9 mouse cellular contexts compared by ENCODE assay signal in genomic region chr13:59289127-59289526, GRCm38 (mm10).
A peak's percentile ranks its signal among the peaks of the same experiment; 100 is the strongest.
DNase-seq lines count a peak whose midpoint lies in the region; ATAC-seq and TF ChIP-seq lines count a peak whose summit lies in the region.
"Had no signal": no experiment of that assay in that cellular context is flagged by ENCODE, and none has a peak within 500 bp of the region (broad histone marks: within the 10 kb centered on the region; RNA-seq: fewer than 3 reads in every experiment).

No protein-coding gene starts in this region.

- no peak for DNase-seq in kidney, adult 2 months
- DNase-seq in kidney, postnatal 36 days: no peak
- DNase-seq in embryonic facial prominence, embryonic 14.5 days (ENCODE audit: low spot score): peak; percentile 34
- DNase-seq in yolk sac, embryonic 10.5 days (ENCODE audit: low spot score): no peak
- no peak for DNase-seq in urinary bladder, postnatal 25 days (ENCODE audit: low spot score)

- H3K36me3 ChIP-seq in kidney, adult 2 months (ENCODE audit: control insufficient read depth, insufficient read depth, low read length): no peaks in the 10 kb centered on the region
- H3K36me3 ChIP-seq in embryonic facial prominence, embryonic 14.5 days (ENCODE audit: control insufficient read depth, insufficient read depth, low read length): no peaks in the 10 kb centered on the region
- no peaks in the 10 kb centered on the region for H3K36me3 ChIP-seq in hindbrain, embryonic 16.5 days (ENCODE audit: control insufficient read depth, insufficient read depth, low read length)
- H3K36me3 ChIP-seq in neural tube, embryonic 14.5 days (ENCODE audit: control insufficient read depth, insufficient read depth, low read length): no peaks in the 10 kb centered on the region
- H3K36me3 ChIP-seq in intestine, embryonic 15.5 days: no peaks in the 10 kb centered on the region

- 35% methylated on average over 11 of the region's 11 CpGs for WGBS in kidney, adult 2 months
- 73% methylated on average over 11 of the region's 11 CpGs for WGBS in embryonic facial prominence, embryonic 14.5 days
- WGBS in hindbrain, embryonic 16.5 days: 62% methylated on average over 11 of the region's 11 CpGs
- WGBS in neural tube, embryonic 14.5 days: 57% methylated on average over 11 of the region's 11 CpGs
- WGBS in intestine, embryonic 15.5 days: 77% methylated on average over 11 of the region's 11 CpGs

- TF ChIP-seq CTCF in kidney, adult 2 months (conservative IDR thresholded peaks at IDR 0.05; ENCODE audit: insufficient read depth, insufficient read length, low read depth, low read length): 0 out of 2 replicates have a peak, but pooled peaks have one; percentile 14

- no peak overlapping the region for H3K4me2 ChIP-seq in embryonic facial prominence, embryonic 14.5 days (ENCODE audit: low read depth, low read length)
- H3K4me2 ChIP-seq in hindbrain, embryonic 16.5 days (ENCODE audit: low read length): no peak overlapping the region
- H3K4me2 ChIP-seq in neural tube, embryonic 14.5 days (ENCODE audit: low read depth, low read length): no peak overlapping the region
- H3K4me2 ChIP-seq in intestine, embryonic 15.5 days (replicated peaks): no peak overlapping the region

- H3K27me3 ChIP-seq in kidney, adult 2 months (replicated peaks; ENCODE audit: control insufficient read depth, insufficient read depth, low read length): no peaks in the 10 kb centered on the region
- H3K27me3 ChIP-seq in embryonic facial prominence, embryonic 14.5 days (replicated peaks; ENCODE audit: control insufficient read depth, insufficient read depth, low read length): no peaks in the 10 kb centered on the region
- peaks cover 3% of the 10 kb centered on the region; the same call in 1 of the 2 replicates for H3K27me3 ChIP-seq in hindbrain, embryonic 16.5 days (replicated peaks; ENCODE audit: control insufficient read depth, insufficient read depth, low read length)
- H3K27me3 ChIP-seq in neural tube, embryonic 14.5 days (ENCODE audit: control insufficient read depth, insufficient read depth, low read length): no peaks in the 10 kb centered on the region
- H3K27me3 ChIP-seq in intestine, embryonic 15.5 days (replicated peaks): no peaks in the 10 kb centered on the region

- H3K9me3 ChIP-seq in embryonic facial prominence, embryonic 14.5 days (ENCODE audit: control insufficient read depth, low read length): no peaks in the 10 kb centered on the region
- H3K9me3 ChIP-seq in hindbrain, embryonic 16.5 days (ENCODE audit: control insufficient read depth, low read length): no peaks in the 10 kb centered on the region
- H3K9me3 ChIP-seq in neural tube, embryonic 14.5 days (ENCODE audit: control insufficient read depth, low read length): no peaks in the 10 kb centered on the region
- no peaks in the 10 kb centered on the region for H3K9me3 ChIP-seq in intestine, embryonic 15.5 days

- H3K9ac ChIP-seq in embryonic facial prominence, embryonic 14.5 days (ENCODE audit: low read depth, low read length): no peak overlapping the region
- H3K9ac ChIP-seq in hindbrain, embryonic 16.5 days (ENCODE audit: low read depth, low read length): no peak overlapping the region
- no peak overlapping the region for H3K9ac ChIP-seq in neural tube, embryonic 14.5 days (replicated peaks; ENCODE audit: low read depth, low read length)
- no peak overlapping the region for H3K9ac ChIP-seq in intestine, embryonic 15.5 days

- H3K27ac ChIP-seq in kidney, adult 2 months (ENCODE audit: insufficient read depth, low read depth, low read length): no peak overlapping the region
- H3K27ac ChIP-seq in embryonic facial prominence, embryonic 14.5 days (replicated peaks; ENCODE audit: low read depth, low read length): no peak overlapping the region
- H3K27ac ChIP-seq in hindbrain, embryonic 16.5 days (ENCODE audit: low read depth, low read length): no peak overlapping the region
- no peak overlapping the region for H3K27ac ChIP-seq in neural tube, embryonic 14.5 days (ENCODE audit: low read depth, low read length)
- no peak overlapping the region for H3K27ac ChIP-seq in intestine, embryonic 15.5 days
- H3K27ac ChIP-seq: macrophage had no signal

- no peak overlapping the region for H3K4me3 ChIP-seq in kidney, adult 2 months (ENCODE audit: insufficient read depth, low read depth, low read length)
- no peak overlapping the region for H3K4me3 ChIP-seq in embryonic facial prominence, embryonic 14.5 days (ENCODE audit: low read depth, low read length)
- no peak overlapping the region for H3K4me3 ChIP-seq in hindbrain, embryonic 16.5 days (ENCODE audit: low read length)
- H3K4me3 ChIP-seq in neural tube, embryonic 14.5 days (ENCODE audit: low read depth, low read length): no peak overlapping the region
- no peak overlapping the region for H3K4me3 ChIP-seq in intestine, embryonic 15.5 days (replicated peaks)

- TF ChIP-seq POLR2A in kidney, adult 2 months (IDR thresholded peaks at IDR 0.05; ENCODE audit: low read depth, low read length): no peak

- no peaks in the 10 kb centered on the region for H3K4me1 ChIP-seq in kidney, adult 2 months (ENCODE audit: control insufficient read depth, insufficient read depth, low read length)
- H3K4me1 ChIP-seq in embryonic facial prominence, embryonic 14.5 days (ENCODE audit: control insufficient read depth, insufficient read depth, low read length): no peaks in the 10 kb centered on the region; the same call in 1 of the 2 replicates
- H3K4me1 ChIP-seq in hindbrain, embryonic 16.5 days (ENCODE audit: control insufficient read depth, insufficient read depth, low read depth, low read length): peaks cover 3% of the 10 kb centered on the region
- H3K4me1 ChIP-seq in neural tube, embryonic 14.5 days (ENCODE audit: control insufficient read depth, insufficient read depth, low read length): 0 out of 2 replicates have a peak, but pooled peaks cover 6% of the 10 kb centered on the region
- H3K4me1 ChIP-seq in intestine, embryonic 15.5 days (replicated peaks): no peaks in the 10 kb centered on the region

- no peak for ATAC-seq in embryonic facial prominence, embryonic 14.5 days (ENCODE audit: low read depth)
- peak; percentile 79 for ATAC-seq in hindbrain, embryonic 16.5 days
- 0 out of 2 replicates have a peak, but pooled peaks have one; percentile 54 for ATAC-seq in neural tube, embryonic 14.5 days (ENCODE audit: low read depth)
- no peak for ATAC-seq in intestine, embryonic 15.5 days

Comparison
In these comparisons a context has a peak if more than half of its experiments do, and no peak if none do; other contexts are left out.
1. ATAC-seq: peak in hindbrain, embryonic 16.5 days (single experiment) and neural tube, embryonic 14.5 days (single experiment); none in embryonic facial prominence, embryonic 14.5 days (single experiment) and intestine, embryonic 15.5 days (single experiment).